Mouse (Mus musculus) gastrocnemius, postnatal 14 days (tissue): ENCODE measurements around the gene Nuak2. TPM values are rescaled to one million over a fixed set of nuclear protein-coding genes. Genes with fewer than 3 reads are reported as not detected.
"Not testable (repeated sequence)": the region's sequence is repeated elsewhere in the genome, so short reads cannot be mapped to it uniquely, and the experiment has no call there.

Experiments
- DNase-seq: peaks from one replicate; pipeline ENCODE4 v3.0.0; 2021; ENCODE audit warnings: mixed read lengths
- intact Hi-C: fragments of 180-260 bp; cut with DNase I; formaldehyde crosslinking; loops from one replicate; pipeline ENCODE4 v1.15.1; 2025; ENCODE audit warnings: low total_unique reads
- long read RNA-seq, 2 experiments: library from polyadenylated mRNA; stranded (forward); transcript quantifications; one replicate each; pipeline ENCODE4 v2.0.0; 2021
- total RNA-seq, 2 experiments: library from RNA; stranded (reverse); gene quantifications; 2 replicates each; pipeline ENCODE4 v1.2.3; 2021

The Nuak2 gene
- total RNA-seq: 1 to 10 TPM; 1.1 to 1.5 TPM
- long read RNA-seq, experiment 1: 0 reads
- long read RNA-seq, experiment 2: 0 reads

- DNase-seq: peak; percentile 86
- intact Hi-C loops: loop anchor here (2.0 kb wide), 1 partner anchor 39 kb away; no protein-coding TSS in a partner anchor
Observed at GRCm38 (mm10) chr1:132315889-132316624, at the start of gene Nuak2. Gene Nuak2, plus strand, starts transcription at chr1:132316126.

- intact Hi-C loops: no loop called here
- DNase-seq: no peak
Observed at GRCm38 (mm10) chr1:132266791-132267557, 49.0 kb upstream of the Nuak2 start.

GRCm38 (mm10) chr1:132267959-132268358 is 48.0 kb upstream of the Nuak2 start:
- intact Hi-C loops: no loop called here
- DNase-seq: no peak

- intact Hi-C loops: no loop called here
- DNase-seq: no peak
Observed at GRCm38 (mm10) chr1:132268418-132269060, 47.4 kb upstream of the Nuak2 start.

GRCm38 (mm10) chr1:132271237-132271636 is 44.7 kb upstream of the Nuak2 start:
- intact Hi-C loops: no loop called here
- DNase-seq: no peak

GRCm38 (mm10) chr1:132276694-132277093 is 39.2 kb upstream of the Nuak2 start:
- no peak for DNase-seq
- intact Hi-C loops: no loop called here

GRCm38 (mm10) chr1:132277124-132277523 is 38.8 kb upstream of the Nuak2 start:
- DNase-seq: no peak
- intact Hi-C loops: no loop called here

GRCm38 (mm10) chr1:132280636-132281035 is 35.3 kb upstream of the Nuak2 start:
- DNase-seq, intact Hi-C loops: not testable (repeated sequence)

- no peak for DNase-seq
- intact Hi-C loops: no loop called here
Observed at GRCm38 (mm10) chr1:132281523-132282176, 34.3 kb upstream of the Nuak2 start.

GRCm38 (mm10) chr1:132282177-132282536 is 33.8 kb upstream of the Nuak2 start:
- intact Hi-C loops: no loop called here
- DNase-seq: no peak

GRCm38 (mm10) chr1:132283018-132283417 is 32.9 kb upstream of the Nuak2 start:
- intact Hi-C loops: no loop called here
- no peak for DNase-seq

- intact Hi-C loops: no loop called here
- no peak for DNase-seq
Observed at GRCm38 (mm10) chr1:132286735-132287134, 29.2 kb upstream of the Nuak2 start.

- intact Hi-C loops: no loop called here
- DNase-seq: no peak
Observed at GRCm38 (mm10) chr1:132287445-132287844, 28.5 kb upstream of the Nuak2 start.

GRCm38 (mm10) chr1:132287991-132288451 is 27.9 kb upstream of the Nuak2 start:
- DNase-seq: no peak
- intact Hi-C loops: no loop called here

- DNase-seq: no peak
- intact Hi-C loops: no loop called here
Observed at GRCm38 (mm10) chr1:132289965-132290364, 26.0 kb upstream of the Nuak2 start.

GRCm38 (mm10) chr1:132290921-132291675 is 24.8 kb upstream of the Nuak2 start:
- DNase-seq: no peak
- intact Hi-C loops: no loop called here

GRCm38 (mm10) chr1:132291706-132292105 is 24.2 kb upstream of the Nuak2 start:
- DNase-seq: no peak
- intact Hi-C loops: no loop called here

- intact Hi-C loops: no loop called here
- no peak for DNase-seq
Observed at GRCm38 (mm10) chr1:132292318-132293129, 23.4 kb upstream of the Nuak2 start.
